Mouse (Mus musculus) liver, adult 2 months (tissue): ENCODE results near the gene Defb20.

Experiments
- CTCF ChIP-seq: fragments of 200-500 bp; IDR thresholded peaks from 2 replicates; pipeline ENCODE4 v1.5.1; 2011; ENCODE audit warnings: low read depth, low read length, control low read depth
- POLR2A ChIP-seq: fragments of 200-500 bp; IDR thresholded peaks from 2 replicates; pipeline ENCODE4 v1.6.1; 2011; ENCODE audit warnings: low read length, control low read depth; ENCODE audit not compliant: insufficient read depth; ENCODE audit errors: extremely low read depth

DNA sequence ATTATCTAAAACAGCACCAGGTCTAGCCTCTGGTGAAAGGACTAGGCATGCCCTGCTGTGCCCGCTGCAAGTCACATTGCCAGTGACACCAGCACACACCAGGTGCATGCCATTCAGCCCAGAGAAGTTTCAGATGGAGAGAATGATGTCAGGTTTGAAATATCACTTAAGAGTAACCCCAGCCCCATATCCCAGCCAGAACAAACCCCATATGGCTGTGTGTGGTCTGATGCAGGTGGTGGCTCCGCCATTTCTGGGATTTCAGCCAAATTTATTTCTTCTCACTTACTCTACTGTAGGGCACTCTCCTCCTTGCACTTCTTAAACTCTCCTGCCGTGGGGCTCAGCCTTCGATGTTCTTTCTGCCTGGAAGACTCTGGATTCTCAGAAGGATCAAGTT, 39.2 kb downstream of the Defb20 start:
- TF ChIP-seq POLR2A = no peak
- TF ChIP-seq CTCF = no peak
